Mouse (Mus musculus) limb, embryonic 15.5 days (tissue): ENCODE measurements around the gene Nlrc5. TPM values are rescaled to one million over a fixed set of nuclear protein-coding genes. Genes with fewer than 3 reads are reported as not detected.

Source experiments
- ATAC-seq: fragments of 200-750 bp; cut with Nextera tagmentation; 2 replicates; pipeline ENCODE4 v1.8.0; 2017; ENCODE audit warnings: low read depth, moderate TSS enrichment; ENCODE audit not compliant: insufficient number of reproducible peaks, low FRiP score, low TSS enrichment
- H3K27ac ChIP-seq: fragments of 300-500 bp; sonication (generic); 2 replicates; pipeline ENCODE4 v1.5.1; 2015; ENCODE audit warnings: moderate library complexity, mild to moderate bottlenecking, inconsistent platforms
- H3K27me3 ChIP-seq: fragments of 300-500 bp; sonication (generic); 2 replicates; pipeline ENCODE4 v1.6.1; 2015; ENCODE audit warnings: inconsistent platforms
- H3K36me3 ChIP-seq: fragments of 300-500 bp; sonication (generic); 2 replicates; pipeline ENCODE4 v1.6.1; 2015; ENCODE audit warnings: inconsistent platforms
- H3K4me1 ChIP-seq: fragments of 300-500 bp; sonication (generic); 2 replicates; pipeline ENCODE4 v1.6.1; 2015; ENCODE audit warnings: inconsistent platforms
- H3K4me2 ChIP-seq: fragments of 300-500 bp; sonication (generic); 2 replicates; pipeline ENCODE4 v1.6.1; 2015; ENCODE audit warnings: mild to moderate bottlenecking, inconsistent platforms
- H3K4me3 ChIP-seq: fragments of 300-500 bp; sonication (generic); 2 replicates; pipeline ENCODE4 v1.5.1; 2015; ENCODE audit warnings: mild to moderate bottlenecking, inconsistent platforms
- H3K9ac ChIP-seq: fragments of 300-500 bp; sonication (generic); 2 replicates; pipeline ENCODE4 v1.6.1; 2015; ENCODE audit warnings: inconsistent platforms
- H3K9me3 ChIP-seq: fragments of 300-500 bp; sonication (generic); 2 replicates; pipeline ENCODE4 v1.6.1; 2016; ENCODE audit warnings: inconsistent platforms
- WGBS: fragments of 180-500 bp; shearing (Covaris S2); methylation state at CpG from one replicate; pipeline ENCODE4 v1.1.7; 2015; 5-methylcytosine and 5-hydroxymethylcytosine counted together
- polyA plus RNA-seq: library from polyadenylated mRNA; unstranded; fragments of >200 nt; fragmentation: Nextera tagmentation; extraction: Ambion mirVana; gene quantifications from 2 replicates; pipeline ENCODE4 v1.2.1, GENCODE M21; 2015

The Nlrc5 gene
- polyA plus RNA-seq, result 0.50 and 0.76 TPM in 2 replicates

- Histone ChIP-seq H3K4me3 (peak within 1 kb of the TSS; percentile 46), H3K4me2 (peak within 1 kb of the TSS; percentile 76), H3K9ac (no peak within 1 kb of the TSS), H3K27ac (no peak within 1 kb of the TSS), H3K9me3 (no peaks in the 10 kb centered on the region), H3K36me3 (no peaks in the 10 kb centered on the region), H3K4me1 (peaks cover 11% of the 10 kb centered on the region), H3K27me3 (no peaks in the 10 kb centered on the region; the same call in 1 of the 2 replicates)
- WGBS, result 2% methylated on average over 29 of the region's 29 CpGs
- no peak for ATAC-seq
These were observed at the start of gene Nlrc5 for GRCm38 (mm10) chr8:94433981-94434466. TSS of gene Nlrc5 (plus strand) at chr8:94434356.

GRCm38 (mm10) chr8:94385506-94386213 is 48.5 kb upstream of the Nlrc5 start:
- peaks cover 15% of the 10 kb centered on the region for H3K36me3 ChIP-seq
- 20% methylated on average over 20 of the region's 20 CpGs for WGBS
- H3K9me3 ChIP-seq, result no peaks in the 10 kb centered on the region
- peak overlapping the region; percentile 89 for H3K27ac ChIP-seq
- H3K4me2 ChIP-seq, result peak overlapping the region; percentile 89
- peak overlapping the region; percentile 88 for H3K9ac ChIP-seq
- H3K27me3 ChIP-seq, result no peaks in the 10 kb centered on the region
- H3K4me1 ChIP-seq, result peaks cover 12% of the 10 kb centered on the region; the same call in 1 of the 2 replicates
- H3K4me3 ChIP-seq, result peak overlapping the region; percentile 88
- ATAC-seq, result no peak

GRCm38 (mm10) chr8:94386214-94387026 is 47.7 kb upstream of the Nlrc5 start, which contains the start of gene Herpud1:
TSS of gene Herpud1 (plus strand) at chr8:94386438.
- WGBS, result under 1% methylated on average over 65 of the region's 65 CpGs
- peak; percentile 98 for ATAC-seq
- no peaks in the 10 kb centered on the region for H3K9me3 ChIP-seq
- peak within 1 kb of the TSS; percentile 89 for H3K4me2 ChIP-seq
- peak within 1 kb of the TSS; percentile 88 for H3K4me3 ChIP-seq
- no peaks in the 10 kb centered on the region for H3K27me3 ChIP-seq
- H3K4me1 ChIP-seq, result peaks cover 12% of the 10 kb centered on the region; the same call in 1 of the 2 replicates
- H3K36me3 ChIP-seq, result peaks cover 22% of the 10 kb centered on the region
- peak within 1 kb of the TSS; percentile 88 for H3K9ac ChIP-seq
- peak within 1 kb of the TSS; percentile 89 for H3K27ac ChIP-seq

GRCm38 (mm10) chr8:94387027-94387684 is 47.0 kb upstream of the Nlrc5 start:
- WGBS, result under 1% methylated on average over 25 of the region's 25 CpGs
- H3K4me2 ChIP-seq, result peak overlapping the region; percentile 89
- H3K27me3 ChIP-seq, result no peaks in the 10 kb centered on the region
- peak overlapping the region; percentile 88 for H3K9ac ChIP-seq
- peaks cover 30% of the 10 kb centered on the region for H3K36me3 ChIP-seq
- H3K4me1 ChIP-seq, result peaks cover 12% of the 10 kb centered on the region; the same call in 1 of the 2 replicates
- peak overlapping the region; percentile 89 for H3K27ac ChIP-seq
- peak overlapping the region; percentile 88 for H3K4me3 ChIP-seq
- peak; percentile 37; the same call in 1 of the 2 replicates for ATAC-seq
- no peaks in the 10 kb centered on the region for H3K9me3 ChIP-seq

- Histone ChIP-seq H3K27ac (peak overlapping the region; percentile 89; the same call in 1 of the 2 replicates), H3K4me3 (peak overlapping the region; percentile 88), H3K9ac (no peak overlapping the region), H3K36me3 (peaks cover 36% of the 10 kb centered on the region), H3K9me3 (no peaks in the 10 kb centered on the region), H3K4me2 (peak overlapping the region; percentile 89), H3K4me1 (peaks cover 12% of the 10 kb centered on the region; the same call in 1 of the 2 replicates), H3K27me3 (no peaks in the 10 kb centered on the region)
- 21% methylated on average over 6 of the region's 6 CpGs for WGBS
- ATAC-seq, result no peak
These were observed 46.4 kb upstream of the Nlrc5 start for GRCm38 (mm10) chr8:94387785-94388184.

- no peak for ATAC-seq
- Histone ChIP-seq H3K4me2 (no peak overlapping the region), H3K27me3 (no peaks in the 10 kb centered on the region), H3K9me3 (no peaks in the 10 kb centered on the region), H3K4me3 (no peak overlapping the region), H3K4me1 (peaks cover 12% of the 10 kb centered on the region; the same call in 1 of the 2 replicates), H3K36me3 (peaks cover 52% of the 10 kb centered on the region), H3K9ac (no peak overlapping the region), H3K27ac (no peak overlapping the region)
- 81% methylated on average over 6 of the region's 6 CpGs for WGBS
These were observed 44.6 kb upstream of the Nlrc5 start for GRCm38 (mm10) chr8:94389531-94389930.

- no peak for ATAC-seq
- no peaks in the 10 kb centered on the region for H3K27me3 ChIP-seq
- no peak overlapping the region for H3K9ac ChIP-seq
- peaks cover 61% of the 10 kb centered on the region for H3K36me3 ChIP-seq
- WGBS, result 93% methylated on average over 6 of the region's 6 CpGs
- no peak overlapping the region for H3K4me2 ChIP-seq
- H3K9me3 ChIP-seq, result no peaks in the 10 kb centered on the region
- H3K4me3 ChIP-seq, result no peak overlapping the region
- peaks cover 11% of the 10 kb centered on the region; the same call in 1 of the 2 replicates for H3K4me1 ChIP-seq
- no peak overlapping the region for H3K27ac ChIP-seq
These were observed 43.7 kb upstream of the Nlrc5 start for GRCm38 (mm10) chr8:94390429-94390828.

GRCm38 (mm10) chr8:94390910-94391309 is 43.2 kb upstream of the Nlrc5 start:
- peaks cover 65% of the 10 kb centered on the region for H3K36me3 ChIP-seq
- no peak overlapping the region for H3K4me2 ChIP-seq
- H3K9me3 ChIP-seq, result no peaks in the 10 kb centered on the region
- peaks cover 7% of the 10 kb centered on the region; the same call in 1 of the 2 replicates for H3K4me1 ChIP-seq
- no peak overlapping the region for H3K27ac ChIP-seq
- no peak for ATAC-seq
- 95% methylated on average over 8 of the region's 8 CpGs for WGBS
- H3K4me3 ChIP-seq, result no peak overlapping the region
- H3K27me3 ChIP-seq, result no peaks in the 10 kb centered on the region
- H3K9ac ChIP-seq, result no peak overlapping the region

- peaks cover 7% of the 10 kb centered on the region; the same call in 1 of the 2 replicates for H3K4me1 ChIP-seq
- H3K36me3 ChIP-seq, result peaks cover 76% of the 10 kb centered on the region
- WGBS, result 76% methylated on average over 12 of the region's 12 CpGs
- no peak overlapping the region for H3K9ac ChIP-seq
- H3K27me3 ChIP-seq, result no peaks in the 10 kb centered on the region
- H3K4me3 ChIP-seq, result no peak overlapping the region
- no peak for ATAC-seq
- H3K4me2 ChIP-seq, result no peak overlapping the region
- H3K27ac ChIP-seq, result no peak overlapping the region
- no peaks in the 10 kb centered on the region for H3K9me3 ChIP-seq
These were observed 42.0 kb upstream of the Nlrc5 start for GRCm38 (mm10) chr8:94392147-94392546.

- Histone ChIP-seq H3K4me3 (no peak overlapping the region), H3K27me3 (no peaks in the 10 kb centered on the region), H3K36me3 (peaks cover 76% of the 10 kb centered on the region), H3K27ac (no peak overlapping the region), H3K9ac (no peak overlapping the region), H3K4me1 (peaks cover 7% of the 10 kb centered on the region; the same call in 1 of the 2 replicates), H3K4me2 (no peak overlapping the region), H3K9me3 (no peaks in the 10 kb centered on the region)
- 85% methylated on average over 6 of the region's 6 CpGs for WGBS
- ATAC-seq, result no peak
These were observed 41.5 kb upstream of the Nlrc5 start for GRCm38 (mm10) chr8:94392648-94393047.

- no peak for ATAC-seq
- H3K36me3 ChIP-seq, result peaks cover 62% of the 10 kb centered on the region
These were observed 38.2 kb upstream of the Nlrc5 start for GRCm38 (mm10) chr8:94395851-94396540.

More at GRCm38 (mm10) chr8:94395851-94396540, 38.2 kb upstream of the Nlrc5 start:
- Histone ChIP-seq H3K27ac (no peak overlapping the region), H3K9ac (no peak overlapping the region), H3K9me3 (no peaks in the 10 kb centered on the region), H3K4me1 (no peaks in the 10 kb centered on the region), H3K4me3 (no peak overlapping the region), H3K27me3 (no peaks in the 10 kb centered on the region), H3K4me2 (no peak overlapping the region)
- WGBS, result 87% methylated on average over 6 of the region's 6 CpGs
